Mouse (Mus musculus): Measurements from ENCODE around the gene Odf3. TPM values are rescaled to one million over a fixed set of nuclear protein-coding genes. Genes with fewer than 3 reads are reported as not detected.

The Odf3 gene
- polyA plus RNA-seq, 1 experiment from 2014 or later: not detected

DNA sequence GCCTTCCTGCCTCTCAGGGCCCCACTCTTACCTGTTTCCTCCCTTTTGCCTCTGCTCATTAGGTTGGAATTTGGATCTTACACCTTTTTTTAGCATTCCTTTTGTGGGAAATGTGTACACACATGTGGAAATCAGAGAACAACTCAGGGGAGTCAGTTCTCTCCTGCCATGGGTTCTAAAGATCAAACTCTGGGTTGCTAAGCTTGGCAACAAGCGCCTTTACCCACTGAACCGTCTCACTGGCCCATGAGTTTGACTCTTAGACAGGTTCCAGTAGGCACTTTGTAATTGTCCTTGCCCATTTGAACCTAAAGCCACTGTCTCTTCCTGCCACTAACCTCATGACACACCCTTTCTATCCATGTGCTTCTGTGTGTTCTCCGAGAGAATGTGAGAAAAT, 47.0 kb downstream of the Odf3 start:
- 94% methylated on average over 3 of the region's 3 CpGs for WGBS
- Histone ChIP-seq H3K4me3 (no peak overlapping the region), H3K27ac (replicated peaks) (no peak overlapping the region), H3K4me1 (replicated peaks) (no peaks in the 10 kb centered on the region), H3K4me2 (no peak overlapping the region), H3K9ac (no peak overlapping the region), H3K9me3 (no peaks in the 10 kb centered on the region), H3K27me3 (no peaks in the 10 kb centered on the region), H3K36me3 (peaks cover 66% of the 10 kb centered on the region)
- no peak for ATAC-seq (ENCODE audit: low FRiP score, low read depth)

GRCm38 (mm10) chr7:140897863-140898262, 50.3 kb downstream of the Odf3 start:
- no peak overlapping the region for H3K4me2 ChIP-seq
- H3K36me3 ChIP-seq: peaks cover 47% of the 10 kb centered on the region
- WGBS: 94% methylated on average over 7 of the region's 7 CpGs
- no peaks in the 10 kb centered on the region for H3K9me3 ChIP-seq
- no peaks in the 10 kb centered on the region; the same call in 1 of the 2 replicates for H3K4me1 ChIP-seq (replicated peaks)
- H3K9ac ChIP-seq: no peak overlapping the region
- no peak overlapping the region for H3K4me3 ChIP-seq
- H3K27ac ChIP-seq (replicated peaks): no peak overlapping the region
- no peak for ATAC-seq (ENCODE audit: low FRiP score, low read depth)
- H3K27me3 ChIP-seq: no peaks in the 10 kb centered on the region

- H3K9ac ChIP-seq: no peak overlapping the region
- 79% methylated on average over 3 of the region's 3 CpGs for WGBS
- H3K4me3 ChIP-seq: no peak overlapping the region
Observed at GRCm38 (mm10) chr7:140899121-140899520, 51.5 kb downstream of the Odf3 start.

DNA sequence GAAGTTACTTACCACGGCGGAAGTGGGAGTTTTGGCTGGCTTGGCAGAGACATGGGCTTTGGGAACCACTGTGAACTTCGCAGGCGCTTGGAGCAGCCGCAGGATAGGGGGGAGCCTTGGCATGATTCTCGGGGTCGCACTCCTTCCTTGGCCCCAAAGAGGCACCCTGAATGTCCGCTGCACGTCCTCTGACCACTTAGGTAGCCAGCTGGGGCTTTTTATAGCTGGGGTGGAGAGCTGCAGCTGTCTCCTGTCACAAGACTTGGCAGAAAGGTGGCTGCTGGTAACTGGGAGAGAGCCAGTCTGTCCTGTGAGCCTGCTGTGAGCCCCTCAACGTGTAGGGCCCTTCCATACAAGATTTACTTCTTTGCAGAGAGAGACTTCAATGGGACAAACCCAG, 52.6 kb downstream of the Odf3 start, which contains the start of gene Cox8b:
Gene Cox8b, minus strand, starts transcription at position 227 of the 400 bp plus-strand sequence.
- no peak within 1 kb of the TSS for H3K27ac ChIP-seq (replicated peaks)
- H3K4me1 ChIP-seq (replicated peaks): peaks cover 6% of the 10 kb centered on the region
- no peak for ATAC-seq (ENCODE audit: low FRiP score, low read depth)
- peaks cover 31% of the 10 kb centered on the region for H3K36me3 ChIP-seq
- no peak within 1 kb of the TSS for H3K4me3 ChIP-seq
- H3K27me3 ChIP-seq: no peaks in the 10 kb centered on the region
- no peak within 1 kb of the TSS for H3K4me2 ChIP-seq
- H3K9me3 ChIP-seq: no peaks in the 10 kb centered on the region
- H3K9ac ChIP-seq: no peak within 1 kb of the TSS
- WGBS: 77% methylated on average over 10 of the region's 10 CpGs

More at GRCm38 (mm10) chr7:140899121-140899520, 51.5 kb downstream of the Odf3 start:
- no peaks in the 10 kb centered on the region for H3K9me3 ChIP-seq
- peaks cover 41% of the 10 kb centered on the region for H3K36me3 ChIP-seq
- H3K27me3 ChIP-seq: no peaks in the 10 kb centered on the region
- no peak for ATAC-seq (ENCODE audit: low FRiP score, low read depth)
- no peak overlapping the region for H3K4me2 ChIP-seq
- no peak overlapping the region for H3K27ac ChIP-seq (replicated peaks)
- peaks cover 6% of the 10 kb centered on the region for H3K4me1 ChIP-seq (replicated peaks)

Other genes starting within 250 kb of the Odf3 start
- 0.01 TPM in 1 of 2 replicates, not detected in the other for gene Olfr46, start 246.5 kb upstream of the Odf3 start, polyA plus RNA-seq (2015; fragmentation: Nextera tagmentation; extraction: Ambion mirVana)
- not detected in 2 replicates for gene Olfr61, start 218.8 kb upstream of the Odf3 start, polyA plus RNA-seq (2015; fragmentation: Nextera tagmentation; extraction: Ambion mirVana)
- not detected in 2 replicates for gene Olfr53, start 201.4 kb upstream of the Odf3 start, polyA plus RNA-seq (2015; fragmentation: Nextera tagmentation; extraction: Ambion mirVana)
- 0.07 TPM in 1 of 2 replicates, not detected in the other for gene Olfr539, start 187.9 kb upstream of the Odf3 start, polyA plus RNA-seq (2015; fragmentation: Nextera tagmentation; extraction: Ambion mirVana)
- gene Olfr45, start 165.9 kb upstream of the Odf3 start, polyA plus RNA-seq (2015; fragmentation: Nextera tagmentation; extraction: Ambion mirVana): not detected in 2 replicates
- gene Olfr541, start 150.5 kb upstream of the Odf3 start, polyA plus RNA-seq (2015; fragmentation: Nextera tagmentation; extraction: Ambion mirVana): not detected in 2 replicates
- not detected in 2 replicates for gene Cyp2e1, start 84.1 kb upstream of the Odf3 start, polyA plus RNA-seq (2015; fragmentation: Nextera tagmentation; extraction: Ambion mirVana)
- gene Syce1, start 60.0 kb upstream of the Odf3 start, polyA plus RNA-seq (2015; fragmentation: Nextera tagmentation; extraction: Ambion mirVana): 0.40 and 0.42 TPM in 2 replicates
- 27.1 and 28.3 TPM in 2 replicates for gene Zfp941, start 25.6 kb upstream of the Odf3 start, polyA plus RNA-seq (2015; fragmentation: Nextera tagmentation; extraction: Ambion mirVana)
- 0.25 TPM in 2 replicates for gene Urah, start 12.8 kb upstream of the Odf3 start, polyA plus RNA-seq (2015; fragmentation: Nextera tagmentation; extraction: Ambion mirVana)
- gene Scgb1c1, start 2.3 kb upstream of the Odf3 start, polyA plus RNA-seq (2015; fragmentation: Nextera tagmentation; extraction: Ambion mirVana): not detected in 2 replicates
- not detected in 2 replicates for gene Gm45785, start 8.5 kb downstream of the Odf3 start, polyA plus RNA-seq (2015; fragmentation: Nextera tagmentation; extraction: Ambion mirVana)
- gene Ric8a, start 9.2 kb downstream of the Odf3 start, polyA plus RNA-seq (2015; fragmentation: Nextera tagmentation; extraction: Ambion mirVana): 97.6 and 104 TPM in 2 replicates
- gene Bet1l, start 9.8 kb downstream of the Odf3 start, polyA plus RNA-seq (2015; fragmentation: Nextera tagmentation; extraction: Ambion mirVana): 38.0 and 44.3 TPM in 2 replicates
- 245 and 259 TPM in 2 replicates for gene Psmd13, start 34.2 kb downstream of the Odf3 start, polyA plus RNA-seq (2015; fragmentation: Nextera tagmentation; extraction: Ambion mirVana)
- gene Sirt3, start 34.5 kb downstream of the Odf3 start, polyA plus RNA-seq (2015; fragmentation: Nextera tagmentation; extraction: Ambion mirVana): 56.4 and 60.5 TPM in 2 replicates
- not detected in 2 replicates for gene Cox8b, start 52.6 kb downstream of the Odf3 start, polyA plus RNA-seq (2015; fragmentation: Nextera tagmentation; extraction: Ambion mirVana)
- 0.67 and 0.88 TPM in 2 replicates for gene Nlrp6, start 73.1 kb downstream of the Odf3 start, polyA plus RNA-seq (2015; fragmentation: Nextera tagmentation; extraction: Ambion mirVana)
- gene Pgghg, start 93.6 kb downstream of the Odf3 start, polyA plus RNA-seq (2015; fragmentation: Nextera tagmentation; extraction: Ambion mirVana): 9.1 TPM in 2 replicates
- 0.75 and 0.82 TPM in 2 replicates for gene Ifitm5, start 102.5 kb downstream of the Odf3 start, polyA plus RNA-seq (2015; fragmentation: Nextera tagmentation; extraction: Ambion mirVana)
- not detected in 2 replicates for gene Gm45717, start 108.1 kb downstream of the Odf3 start, polyA plus RNA-seq (2015; fragmentation: Nextera tagmentation; extraction: Ambion mirVana)
- gene Ifitm2, start 108.2 kb downstream of the Odf3 start, polyA plus RNA-seq (2015; fragmentation: Nextera tagmentation; extraction: Ambion mirVana): 190 and 193 TPM in 2 replicates
- gene Ifitm1, start 119.4 kb downstream of the Odf3 start, polyA plus RNA-seq (2015; fragmentation: Nextera tagmentation; extraction: Ambion mirVana): 16.6 and 19.9 TPM in 2 replicates
- gene Ifitm3, start 163.0 kb downstream of the Odf3 start, polyA plus RNA-seq (2015; fragmentation: Nextera tagmentation; extraction: Ambion mirVana): 36.8 and 54.6 TPM in 2 replicates
- 0.79 and 1.7 TPM in 2 replicates for gene Ifitm6, start 170.1 kb downstream of the Odf3 start, polyA plus RNA-seq (2015; fragmentation: Nextera tagmentation; extraction: Ambion mirVana)
- not detected in 2 replicates for gene Gm17387, start 181.3 kb downstream of the Odf3 start, polyA plus RNA-seq (2015; fragmentation: Nextera tagmentation; extraction: Ambion mirVana)
- 45.6 and 57.3 TPM in 2 replicates for gene B4galnt4, start 213.3 kb downstream of the Odf3 start, polyA plus RNA-seq (2015; fragmentation: Nextera tagmentation; extraction: Ambion mirVana)
- gene Pkp3, start 230.4 kb downstream of the Odf3 start, polyA plus RNA-seq (2015; fragmentation: Nextera tagmentation; extraction: Ambion mirVana): 0.25 and 0.29 TPM in 2 replicates